Mouse (Mus musculus): ENCODE measurements around the gene Myh9. TPM values are rescaled to one million over a fixed set of nuclear protein-coding genes. Genes with fewer than 3 reads are reported as not detected.
"Not testable (repeated sequence)": the region's sequence is repeated elsewhere in the genome, so short reads cannot be mapped to it uniquely, and the experiment has no call there.

Myh9 gene
- total RNA-seq, 2 experiments from 2014 or later = 222 to 260 TPM

DNA sequence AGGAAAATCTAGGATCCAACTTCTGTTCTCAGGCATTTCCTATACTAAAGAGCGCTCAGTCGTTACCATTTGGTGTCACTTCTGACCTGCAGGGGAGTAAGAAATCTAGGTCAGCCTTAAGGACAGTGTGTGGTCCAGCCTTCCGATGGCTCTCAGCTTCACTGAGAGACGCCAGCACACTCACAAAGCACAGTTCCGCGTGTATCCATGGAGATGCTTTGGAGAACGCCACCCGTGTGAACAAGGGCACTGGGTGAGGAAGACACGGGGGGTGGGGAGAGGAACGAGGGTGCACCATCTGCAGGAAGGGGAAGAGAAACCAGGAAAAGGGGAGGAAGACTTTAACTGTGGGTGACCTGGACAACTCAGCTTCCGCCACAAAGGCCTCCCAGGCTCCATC lies 89.5 kb downstream of the Myh9 start:
- no peak for DNase-seq

DNA sequence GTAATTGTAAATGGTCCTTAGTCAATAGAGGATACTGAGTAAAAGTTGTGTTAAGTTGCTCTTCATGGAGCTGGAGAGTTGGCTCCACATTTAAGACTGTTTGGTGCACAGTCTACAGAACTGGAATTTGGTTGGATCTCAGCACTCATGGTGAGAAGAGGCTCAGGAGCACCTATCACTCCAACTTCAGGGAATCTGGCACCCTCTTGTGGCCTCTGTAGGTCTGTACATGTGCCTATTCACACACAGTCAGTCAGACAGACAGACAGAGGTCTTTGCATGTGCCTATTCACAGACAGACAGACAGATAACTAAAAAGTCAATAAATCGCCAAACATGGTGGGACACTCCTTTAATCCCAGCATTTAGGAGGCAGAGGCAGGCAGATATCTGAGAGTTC lies 91.5 kb downstream of the Myh9 start:
- peak; percentile 65 for DNase-seq

DNA sequence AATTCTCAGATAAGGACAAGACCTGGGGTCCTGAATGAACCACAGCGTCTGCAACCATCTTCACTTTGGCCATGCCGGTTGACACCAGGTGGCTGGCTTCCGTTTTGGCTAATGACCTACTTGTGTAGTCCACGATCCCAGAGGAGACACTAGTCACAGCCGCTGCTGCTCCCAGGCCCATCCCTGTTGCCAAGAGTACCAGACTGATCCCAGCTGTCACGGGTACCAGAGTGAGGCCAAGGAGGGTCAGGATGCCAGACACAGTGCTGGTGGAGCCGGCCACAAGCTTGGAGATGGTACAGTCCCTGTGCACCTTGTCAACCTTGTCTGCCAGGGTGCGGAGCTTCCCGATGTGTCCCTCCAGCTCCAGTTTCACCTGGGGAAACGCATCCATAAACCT lies 92.3 kb downstream of the Myh9 start:
- DNase-seq = no peak

DNA sequence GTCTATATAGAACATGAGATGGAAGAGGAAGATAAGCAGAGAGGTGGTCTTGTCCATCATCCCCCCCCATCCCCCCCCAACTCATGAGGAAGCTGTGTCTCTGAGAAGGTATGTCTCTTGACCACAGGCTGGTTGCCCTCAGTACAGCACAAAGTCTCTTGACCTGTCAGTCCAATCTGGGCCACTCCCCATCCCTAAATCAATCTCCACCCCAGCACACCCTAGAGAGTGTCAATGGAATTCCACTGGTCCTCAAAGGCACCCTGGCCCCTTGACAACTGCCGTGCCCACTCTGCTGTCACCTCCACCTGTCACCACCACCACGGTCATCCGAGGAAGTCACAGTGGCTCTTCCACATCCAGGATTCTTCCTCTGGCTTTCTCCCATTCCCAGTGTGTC lies 93.6 kb downstream of the Myh9 start:
- DNase-seq = no peak

DNA sequence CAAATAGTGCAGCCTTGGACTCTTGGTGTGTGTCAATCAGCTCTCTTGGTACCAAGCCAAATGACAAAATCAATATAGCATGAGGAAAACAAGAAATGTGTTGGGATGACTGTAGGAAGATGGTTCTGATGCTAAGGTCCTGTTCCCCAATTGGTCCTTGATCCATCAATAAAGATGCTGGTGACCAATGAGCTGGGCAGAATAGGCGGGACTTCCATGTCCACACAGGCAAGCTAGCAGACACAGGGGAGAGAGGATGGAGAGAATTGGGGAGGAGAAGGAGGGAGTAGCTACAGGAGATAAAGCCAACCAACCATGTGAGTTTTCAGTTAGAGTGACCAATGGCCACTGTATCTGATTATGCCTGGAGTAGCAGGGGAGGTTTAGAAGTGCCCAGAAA lies 95.6 kb downstream of the Myh9 start:
- DNase-seq = no peak

DNA sequence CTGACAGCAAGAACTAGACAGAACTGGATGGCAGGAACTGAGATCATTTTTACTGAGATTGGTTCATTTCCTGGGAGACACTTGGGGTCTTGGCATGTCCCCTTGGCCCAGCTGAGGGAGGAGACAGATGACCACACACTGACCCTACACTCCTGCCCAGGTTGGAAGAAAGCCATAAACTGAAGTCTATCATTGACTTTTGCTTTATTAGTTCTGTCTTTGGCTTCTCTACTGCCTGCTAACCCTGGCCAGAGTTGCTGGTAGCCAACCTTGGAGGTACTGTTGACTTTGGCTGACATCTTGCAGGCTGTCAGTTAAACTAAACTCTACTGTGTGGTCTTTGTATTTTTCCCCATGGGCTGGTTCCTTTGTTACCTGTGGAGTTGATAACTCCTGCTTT lies 96.9 kb downstream of the Myh9 start:
- no peak for DNase-seq

DNA sequence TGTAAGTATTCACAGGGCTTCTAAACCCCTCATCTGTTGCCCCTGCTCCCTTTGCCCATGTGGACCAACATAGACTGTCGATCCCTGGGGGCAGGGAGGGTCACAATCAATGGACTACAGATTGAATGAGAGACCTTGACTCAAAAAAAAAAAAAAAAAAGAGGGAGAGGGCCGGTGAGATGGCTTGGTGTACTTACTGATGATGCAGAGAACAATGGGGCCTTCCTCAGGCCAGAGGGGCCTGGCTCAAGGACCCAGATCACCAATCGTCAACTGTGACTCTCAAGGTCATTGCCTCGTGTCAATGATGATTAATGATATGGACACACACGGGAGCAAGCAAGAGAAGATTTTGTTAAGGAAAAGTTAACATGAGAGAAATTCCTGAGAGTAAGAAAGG lies 97.3 kb downstream of the Myh9 start:
- no peak for DNase-seq

DNA sequence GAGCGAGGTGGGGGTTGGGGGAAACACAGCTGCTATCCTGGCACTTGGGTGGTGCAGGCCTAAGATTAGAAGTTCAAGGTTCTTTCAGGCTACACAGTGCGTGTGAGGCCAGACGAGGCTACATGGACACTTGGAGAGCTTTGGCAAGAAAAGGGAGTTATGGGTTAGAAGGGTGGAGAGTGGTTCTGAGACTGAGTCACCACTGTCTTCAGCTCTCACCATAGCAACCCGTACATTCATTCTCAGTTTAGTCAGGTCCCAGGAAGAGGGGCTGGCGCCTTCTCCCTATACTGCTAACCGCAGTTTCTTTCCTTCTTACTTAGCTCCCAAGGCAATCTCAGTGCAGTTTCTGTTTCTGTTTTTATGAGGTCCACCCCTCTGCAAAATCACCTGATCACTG lies 100.4 kb downstream of the Myh9 start:
- DNase-seq = not testable (repeated sequence)

DNA sequence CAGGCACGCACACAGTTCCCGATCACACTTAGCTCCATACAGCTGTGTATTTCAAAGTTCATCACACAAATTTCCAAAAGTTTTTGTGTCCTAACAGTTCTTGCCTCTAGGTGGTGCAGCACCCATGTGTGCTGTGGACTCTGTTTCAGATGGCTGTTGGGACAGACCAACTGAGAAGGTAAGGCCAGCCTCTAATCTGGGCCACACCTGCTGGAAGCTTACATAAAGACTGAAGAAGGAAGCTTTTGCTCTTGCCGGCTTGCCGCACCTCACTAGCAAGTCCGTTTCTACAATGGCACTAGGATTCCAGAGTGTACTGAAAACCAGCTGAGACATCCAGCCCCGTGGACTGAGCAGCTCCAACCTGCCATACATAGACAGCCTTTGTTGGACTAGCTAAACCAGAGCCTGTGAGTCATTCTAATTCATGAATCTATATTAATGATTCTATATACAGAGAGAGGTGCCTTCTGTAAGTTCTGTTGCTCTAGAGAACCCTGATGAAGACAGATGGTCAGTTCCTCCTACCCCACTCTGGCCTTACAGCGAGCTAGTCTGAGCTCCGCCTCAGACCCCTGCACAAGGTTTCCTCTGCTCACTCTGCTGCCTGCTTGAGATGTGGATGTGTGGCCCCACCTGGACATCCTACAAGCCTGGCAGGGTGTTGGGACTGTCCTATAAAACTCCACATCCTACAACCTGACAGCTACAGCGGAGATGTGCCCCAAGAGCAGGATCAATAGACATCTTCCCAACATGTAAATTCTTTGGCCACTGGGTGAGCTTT lies 101.3 kb downstream of the Myh9 start:
- DNase-seq = no peak

DNA sequence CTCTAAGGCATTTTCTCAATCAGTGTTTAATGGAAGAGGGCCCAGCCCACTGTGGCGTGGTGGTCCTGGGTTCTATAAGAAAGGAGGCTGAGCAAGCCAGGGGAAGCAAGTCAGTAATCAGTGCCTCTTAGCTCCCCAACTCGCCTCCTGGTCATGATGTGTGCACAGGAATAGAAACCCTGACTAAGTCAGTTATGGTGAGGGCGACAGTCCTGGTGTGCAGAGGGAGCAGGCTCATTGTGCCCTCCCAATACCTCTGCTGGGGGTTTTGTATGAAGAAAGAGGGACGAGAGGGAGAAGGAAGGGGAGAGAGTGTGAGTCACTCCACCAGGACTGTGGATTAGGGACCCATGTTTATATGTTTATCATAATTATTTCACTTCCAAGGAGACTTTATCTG lies 108.1 kb downstream of the Myh9 start:
- not testable (repeated sequence) for DNase-seq

DNA sequence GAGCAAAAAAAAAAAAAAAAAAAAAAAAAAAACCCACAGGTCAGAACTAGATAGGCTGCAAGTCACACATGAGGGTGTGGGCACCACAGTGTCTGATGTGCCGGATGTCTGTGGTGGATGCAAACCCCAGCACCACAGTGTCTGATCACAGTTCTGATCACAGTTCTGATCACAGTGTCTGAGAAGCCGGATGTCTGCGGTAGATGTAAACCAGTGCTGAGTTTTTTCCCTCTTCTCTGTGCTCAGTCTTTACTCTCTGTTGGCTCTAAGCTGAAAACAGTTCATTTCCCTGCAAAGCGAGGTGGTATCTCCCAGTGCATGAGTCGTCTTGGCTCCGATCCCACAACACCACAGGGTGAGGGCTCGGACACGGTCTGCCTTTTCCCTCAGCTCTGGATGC lies 108.6 kb downstream of the Myh9 start:
- not testable (repeated sequence) for DNase-seq

DNA sequence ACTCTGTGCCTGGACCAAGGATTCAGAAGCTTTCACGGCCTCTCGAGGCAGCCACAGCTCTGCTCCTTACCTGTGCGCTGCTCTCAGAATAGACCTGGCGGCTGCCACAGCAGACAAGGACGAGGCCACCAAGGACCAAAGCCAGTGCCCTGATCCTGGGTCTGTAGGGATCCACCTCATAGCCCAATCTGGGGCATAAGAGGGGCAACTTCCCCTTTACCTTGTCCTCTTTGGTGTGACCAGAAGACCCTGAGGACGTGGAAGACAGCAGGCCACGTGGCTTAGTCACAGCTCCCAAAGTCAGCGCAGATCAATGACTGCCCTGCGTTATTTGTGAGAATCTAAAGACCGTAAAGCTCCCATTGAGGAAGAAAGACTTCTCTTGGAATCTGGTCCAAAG lies 109.1 kb downstream of the Myh9 start:
- DNase-seq = not testable (repeated sequence)

DNA sequence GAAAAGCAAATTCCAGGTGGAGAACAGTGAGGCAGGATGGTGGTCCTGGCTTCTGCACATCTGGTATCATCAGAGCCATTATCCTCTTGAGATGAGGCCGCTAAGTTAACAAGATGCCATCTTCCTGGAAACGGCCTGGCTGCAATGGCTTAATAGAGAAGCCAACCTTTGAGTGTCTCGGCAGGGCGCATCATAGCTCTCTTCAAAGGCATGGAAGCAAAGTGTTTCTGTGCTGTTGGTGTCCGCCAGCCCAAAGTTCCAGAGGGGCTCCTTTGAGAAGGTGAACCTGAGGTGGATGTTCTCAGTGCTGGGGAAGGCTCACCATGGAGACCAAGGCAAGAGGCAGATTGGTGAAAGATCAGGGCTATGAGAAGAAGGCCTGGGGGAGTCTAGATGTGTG lies 110.4 kb downstream of the Myh9 start:
- DNase-seq = no peak

DNA sequence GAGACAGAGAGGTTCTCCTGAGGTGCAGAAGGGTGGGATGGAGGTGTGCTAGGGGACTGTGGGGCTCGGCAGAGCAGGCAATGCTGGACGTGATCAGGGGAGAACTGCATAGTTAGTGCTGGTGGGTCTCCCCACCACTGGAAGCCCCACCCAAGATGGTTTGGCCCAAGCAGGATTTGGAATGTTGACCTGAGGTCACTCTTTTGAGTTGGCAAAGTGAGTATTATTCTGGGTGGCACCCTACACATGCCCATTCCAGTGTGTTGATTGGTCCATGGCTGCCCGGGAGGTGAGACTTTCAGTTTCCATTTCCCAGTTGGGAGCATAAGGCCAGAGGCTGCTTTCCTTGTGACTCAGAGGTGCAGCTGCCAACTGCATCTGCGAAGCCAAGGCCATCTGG lies 113.2 kb downstream of the Myh9 start, which contains the start of gene Apol9b:
Gene Apol9b, plus strand, starts transcription at position 301 of the 400 bp plus-strand sequence.
- DNase-seq = not testable (repeated sequence)

DNA sequence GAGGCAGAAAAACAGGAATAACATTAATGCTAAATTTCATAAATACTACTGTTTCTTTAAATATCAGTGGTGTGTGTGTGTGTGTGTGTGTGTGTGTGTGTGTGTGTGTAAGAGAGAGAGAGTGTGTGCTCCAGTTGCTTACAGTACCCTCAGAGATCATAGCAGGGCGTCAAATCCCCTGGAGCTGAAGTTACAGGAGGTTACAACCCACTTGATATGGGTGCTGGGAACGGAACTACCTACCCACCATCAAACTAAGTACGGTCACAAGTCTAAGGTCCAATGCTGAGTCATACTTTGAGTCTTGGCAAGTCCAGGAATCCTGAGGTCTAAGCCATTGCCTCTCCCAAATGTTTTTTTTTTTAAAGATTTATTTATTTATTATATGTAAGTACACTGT lies 114.2 kb downstream of the Myh9 start:
- DNase-seq = not testable (repeated sequence)

DNA sequence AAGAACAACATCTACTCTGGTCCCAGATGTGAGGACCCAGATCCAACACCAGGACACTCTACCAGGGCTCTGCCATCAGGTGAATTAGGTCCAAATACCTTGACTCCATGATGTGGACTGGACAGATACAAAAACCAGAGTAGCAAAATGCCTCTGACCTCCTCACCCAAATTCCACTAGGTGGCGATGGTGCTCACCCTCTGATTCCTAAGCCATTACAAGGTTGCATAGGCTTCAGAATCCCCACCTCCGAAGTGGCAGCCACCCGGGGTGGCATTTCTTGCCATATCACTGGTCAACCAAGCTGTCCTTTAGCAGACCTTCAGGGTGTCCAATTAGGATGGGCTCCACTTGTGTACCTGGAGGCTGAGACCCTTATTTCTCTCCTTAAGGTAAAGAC lies 114.8 kb downstream of the Myh9 start:
- DNase-seq = not testable (repeated sequence)

DNA sequence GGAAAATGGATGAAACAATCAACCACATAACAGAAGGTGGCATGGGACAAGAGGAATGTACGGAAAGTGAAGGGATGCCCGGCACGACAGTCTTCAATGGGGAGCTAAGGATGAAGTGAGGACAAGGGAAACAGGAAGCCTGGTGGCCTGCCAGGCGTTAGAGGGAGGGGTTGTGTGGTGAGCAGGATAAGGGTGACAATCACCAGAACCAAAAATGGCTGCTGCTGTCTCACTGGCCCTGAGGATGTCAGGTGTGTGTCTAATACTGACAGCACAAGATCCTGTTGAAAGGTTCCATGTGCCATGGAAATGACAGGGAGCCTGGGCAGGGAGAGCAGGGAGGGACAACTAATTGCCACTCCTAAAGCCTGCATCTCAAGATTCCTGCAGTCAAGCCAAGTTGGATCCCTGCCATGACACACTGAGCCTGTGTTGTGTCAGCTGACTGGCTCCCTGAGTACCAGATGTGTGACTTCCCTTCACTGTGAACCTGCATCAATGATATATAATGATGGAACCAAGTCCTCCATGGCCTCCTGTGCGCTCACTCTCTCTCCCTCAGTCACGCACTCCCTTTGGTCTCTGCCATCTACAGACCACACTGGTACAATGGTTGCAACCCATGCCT lies 116.5 kb downstream of the Myh9 start:
- not testable (repeated sequence) for DNase-seq

DNA sequence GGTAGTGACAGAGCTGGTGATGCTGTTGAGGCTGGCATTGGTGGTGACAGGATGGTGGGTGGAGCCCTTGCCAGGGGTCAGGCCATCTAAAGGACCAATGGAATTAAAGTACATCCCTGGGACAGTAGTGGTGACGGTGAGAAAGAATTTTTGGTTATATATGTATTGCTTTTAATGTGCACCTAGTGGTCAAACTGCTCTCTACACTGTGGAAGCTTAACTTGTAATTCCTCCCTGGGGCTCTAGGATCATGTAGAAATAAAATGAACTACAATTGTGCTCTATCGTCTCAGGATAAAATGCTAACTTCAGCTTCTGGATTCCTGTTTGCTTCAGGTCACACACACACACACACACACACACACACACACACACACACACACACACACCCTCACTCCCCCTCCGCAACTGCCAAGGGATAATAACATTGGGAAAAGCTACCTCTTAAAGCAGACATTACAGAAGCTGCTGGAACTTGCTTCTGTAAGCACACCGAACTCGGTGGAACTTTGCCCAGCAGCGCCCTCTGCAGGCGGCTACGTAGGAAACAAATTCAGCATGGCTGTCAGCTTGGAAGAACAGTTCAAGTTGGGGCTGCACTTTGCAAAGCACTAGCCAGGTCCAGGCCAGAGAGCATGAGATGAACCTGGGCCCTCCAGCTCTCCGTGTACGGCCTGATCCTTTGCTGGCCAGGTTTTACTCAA lies 117.6 kb downstream of the Myh9 start:
- DNase-seq = not testable (repeated sequence)

DNA sequence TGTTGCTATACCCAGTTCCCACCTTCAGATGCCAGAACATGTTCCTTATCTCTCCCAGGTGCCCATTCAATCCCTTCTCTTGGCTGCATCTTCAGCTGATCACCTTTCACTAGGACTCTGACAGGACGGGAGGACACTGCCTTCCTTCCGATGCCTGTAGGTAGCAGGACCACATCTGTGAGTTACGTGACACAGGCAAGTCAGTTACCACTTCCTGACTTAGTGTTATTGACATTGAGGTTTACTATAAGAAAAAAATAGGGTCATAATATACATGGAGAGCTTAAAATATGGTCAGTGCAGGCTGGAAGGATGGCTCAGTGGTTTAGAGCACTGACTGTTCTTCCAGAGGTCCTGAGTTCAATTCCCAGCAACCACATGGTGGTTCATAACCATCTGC lies 120.5 kb downstream of the Myh9 start:
- not testable (repeated sequence) for DNase-seq

DNA sequence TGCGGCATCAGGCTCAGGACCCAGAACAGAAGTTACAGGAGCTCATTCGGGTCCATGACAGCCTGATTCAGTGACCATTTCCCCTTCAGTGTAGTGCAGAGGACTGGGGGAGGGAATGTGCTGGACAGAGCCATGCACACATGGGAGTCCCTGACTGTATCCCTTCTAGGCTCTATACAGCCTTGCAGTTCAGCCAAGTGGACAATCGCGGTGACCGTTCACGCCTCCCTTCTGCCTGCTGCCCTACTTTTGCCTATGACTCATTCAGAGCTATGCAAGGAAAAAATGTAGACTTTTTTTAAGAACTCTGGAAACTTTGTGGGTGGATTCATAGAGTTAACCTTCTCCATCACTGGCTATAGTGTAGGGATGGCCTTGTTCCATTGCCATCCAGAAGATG lies 123.7 kb downstream of the Myh9 start:
- DNase-seq = not testable (repeated sequence)
